Mouse (Mus musculus) liver, adult 2 months (tissue): ENCODE data around the gene Vav2.

Experiments
- CTCF ChIP-seq: fragments of 200-500 bp; IDR thresholded peaks from 2 replicates; pipeline ENCODE4 v1.5.1; 2011; ENCODE audit warnings: low read depth, low read length, control low read depth
- POLR2A ChIP-seq: fragments of 200-500 bp; IDR thresholded peaks from 2 replicates; pipeline ENCODE4 v1.6.1; 2011; ENCODE audit warnings: low read length, control low read depth; ENCODE audit not compliant: insufficient read depth; ENCODE audit errors: extremely low read depth

DNA sequence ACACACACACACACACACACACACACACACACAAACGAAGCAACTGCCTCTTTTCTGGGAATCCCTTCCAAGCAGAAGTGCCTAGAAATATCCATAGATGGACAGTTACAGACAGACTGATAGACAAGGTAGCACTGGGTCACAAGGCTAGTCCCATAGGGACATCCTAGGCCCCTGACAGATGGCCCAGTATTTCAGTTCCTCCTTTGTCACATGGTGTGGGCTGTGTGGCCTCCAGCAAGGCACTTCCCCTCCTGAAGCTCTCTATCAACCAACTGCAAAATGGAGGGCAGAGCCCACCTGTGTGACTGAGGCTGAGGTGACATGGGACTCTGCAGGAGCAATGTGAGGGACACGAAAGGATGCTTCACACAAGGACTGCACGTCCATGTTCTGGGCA is 115.2 kb downstream of the Vav2 start:
- TF ChIP-seq CTCF (no peak), POLR2A (no peak)
